Mouse (Mus musculus) spleen, adult 2 months (tissue): ENCODE results near the gene Nags. TPM values are rescaled to one million over a fixed set of nuclear protein-coding genes. Genes with fewer than 3 reads are reported as not detected.

Experiments
- DNase-seq, 2 experiments: peaks; one replicate each; pipeline versions ENCODE4 v3.0.0 to v3.0.0-alpha.2; 2012 to 2021; ENCODE audit warnings: low spot score in 2 of 2, low read depth in 1 of 2
- H3K27ac ChIP-seq: fragments of 200-500 bp; 2 replicates; pipeline ENCODE4 v1.5.1; 2012; ENCODE audit warnings: low read length, inconsistent platforms; ENCODE audit not compliant: insufficient read depth
- H3K27me3 ChIP-seq: fragments of 200-500 bp; 2 replicates; pipeline ENCODE4 v1.6.1; 2012; ENCODE audit warnings: mild to moderate bottlenecking, moderate library complexity, low read length, inconsistent platforms; ENCODE audit not compliant: control insufficient read depth, insufficient read depth
- H3K36me3 ChIP-seq: fragments of 200-500 bp; 2 replicates; pipeline ENCODE4 v1.6.1; 2012; ENCODE audit warnings: mild to moderate bottlenecking, low read length, inconsistent platforms; ENCODE audit not compliant: control insufficient read depth, insufficient read depth
- H3K4me1 ChIP-seq: fragments of 200-500 bp; 2 replicates; pipeline ENCODE4 v1.6.1; 2011; ENCODE audit warnings: inconsistent platforms; ENCODE audit not compliant: control insufficient read depth, insufficient read depth, insufficient read length
- H3K4me3 ChIP-seq: fragments of 200-500 bp; 2 replicates; pipeline ENCODE4 v1.5.1; 2011; ENCODE audit warnings: mild to moderate bottlenecking, inconsistent platforms; ENCODE audit not compliant: insufficient read depth, insufficient read length; ENCODE audit errors: extremely low read depth
- CTCF ChIP-seq: fragments of 200-500 bp; IDR thresholded peaks from 2 replicates; pipeline ENCODE4 v1.5.1; 2011; ENCODE audit warnings: mild to moderate bottlenecking, inconsistent platforms; ENCODE audit not compliant: insufficient read depth, insufficient read length, insufficient replicate concordance; ENCODE audit errors: extremely low read depth
- POLR2A ChIP-seq: fragments of 200-500 bp; IDR thresholded peaks from 2 replicates; pipeline ENCODE4 v1.6.1; 2011; ENCODE audit warnings: low read depth, low read length, inconsistent platforms
- WGBS: fragments of 180-500 bp; shearing (Covaris S2); methylation state at CpG from one replicate; pipeline ENCODE4 v1.1.7; 2018; 5-methylcytosine and 5-hydroxymethylcytosine counted together
- polyA plus RNA-seq: library from polyadenylated mRNA; depleted of rRNA; stranded (reverse); fragments of >200 nt; gene quantifications from 2 replicates; pipeline ENCODE4 v1.2.3, GENCODE M21; 2012

Gene Nags
- polyA plus RNA-seq, 1 experiment: 0.20 TPM

- Histone ChIP-seq H3K4me1 (peaks cover 4% of the 10 kb centered on the region; the same call in 1 of the 2 replicates), H3K36me3 (peaks cover 20% of the 10 kb centered on the region), H3K27ac (no peak overlapping the region), H3K27me3 (no peaks in the 10 kb centered on the region), H3K4me3 (no peak overlapping the region)
- TF ChIP-seq CTCF (no peak), POLR2A (no peak)
- no peak for DNase-seq
Observed at GRCm38 (mm10) chr11:102179836-102180235, 34.5 kb downstream of the Nags start.

GRCm38 (mm10) chr11:102184253-102184645, 38.9 kb downstream of the Nags start:
- Histone ChIP-seq H3K4me1 (peaks cover 4% of the 10 kb centered on the region), H3K27me3 (no peaks in the 10 kb centered on the region), H3K4me3 (peak overlapping the region; percentile 99), H3K36me3 (peaks cover 8% of the 10 kb centered on the region), H3K27ac (no peak overlapping the region)
- WGBS: 4% methylated on average over 7 of the region's 7 CpGs
- no peak for DNase-seq
- TF ChIP-seq CTCF (no peak), POLR2A (no peak)

- TF ChIP-seq POLR2A: peak; percentile 56
- TF ChIP-seq CTCF: no peak
- no peaks in the 10 kb centered on the region for H3K27me3 ChIP-seq
- under 1% methylated on average over 69 of the region's 70 CpGs for WGBS
- H3K4me3 ChIP-seq: peak within 1 kb of the TSS; percentile 99
- H3K27ac ChIP-seq: peak within 1 kb of the TSS; percentile 92
- peak; percentile 91 to 97 for DNase-seq
- peaks cover 6% of the 10 kb centered on the region for H3K36me3 ChIP-seq
- H3K4me1 ChIP-seq: peaks cover 4% of the 10 kb centered on the region
Observed at GRCm38 (mm10) chr11:102184646-102185495, 39.6 kb downstream of the Nags start, which contains the start of gene Lsm12. Gene Lsm12 (minus strand): TSS chr11:102185296.

GRCm38 (mm10) chr11:102185677-102186076, 40.4 kb downstream of the Nags start:
- Histone ChIP-seq H3K27me3 (no peaks in the 10 kb centered on the region), H3K4me1 (peaks cover 4% of the 10 kb centered on the region), H3K4me3 (peak overlapping the region; percentile 67; the same call in 1 of the 2 replicates), H3K36me3 (peaks cover 5% of the 10 kb centered on the region), H3K27ac (no peak overlapping the region)
- 44% methylated on average over 3 of the region's 3 CpGs for WGBS
- DNase-seq: no peak
- TF ChIP-seq CTCF: no peak
- no peak for TF ChIP-seq POLR2A

GRCm38 (mm10) chr11:102186235-102186634, 40.9 kb downstream of the Nags start:
- H3K27ac ChIP-seq: no peak overlapping the region
- TF ChIP-seq POLR2A (no peak), CTCF (no peak)
- DNase-seq: no peak
- no peaks in the 10 kb centered on the region for H3K27me3 ChIP-seq
- H3K36me3 ChIP-seq: peaks cover 3% of the 10 kb centered on the region
- H3K4me1 ChIP-seq: peaks cover 4% of the 10 kb centered on the region
- WGBS: 91% methylated on average over 1 of the region's 1 CpGs
- no peak overlapping the region for H3K4me3 ChIP-seq

- Histone ChIP-seq H3K27ac (peak overlapping the region; percentile 52; the same call in 1 of the 2 replicates), H3K27me3 (no peaks in the 10 kb centered on the region), H3K4me3 (peak overlapping the region; percentile 70; the same call in 1 of the 2 replicates), H3K36me3 (no peaks in the 10 kb centered on the region; the same call in none of the 2 replicates), H3K4me1 (peaks cover 3% of the 10 kb centered on the region)
- TF ChIP-seq POLR2A (no peak), CTCF (no peak)
- 43% methylated on average over 6 of the region's 6 CpGs for WGBS
- no peak for DNase-seq
Observed at GRCm38 (mm10) chr11:102188980-102189379, 43.7 kb downstream of the Nags start.
